Mouse (Mus musculus) stomach, embryonic 14.5 days (tissue): ENCODE results near the gene Mef2d. TPM values are rescaled to one million over a fixed set of nuclear protein-coding genes. Genes with fewer than 3 reads are reported as not detected.

ENCODE experiments used
- ATAC-seq: fragments of 200-750 bp; cut with Nextera tagmentation; 2 replicates; pipeline ENCODE4 v1.8.0; 2017; ENCODE audit warnings: low read depth, moderate TSS enrichment; ENCODE audit not compliant: insufficient number of reproducible peaks, insufficient read depth, low FRiP score
- H3K27ac ChIP-seq: fragments of 300-500 bp; sonication (generic); 2 replicates; pipeline ENCODE4 v1.5.1; 2014; ENCODE audit warnings: mild to moderate bottlenecking, low read length, moderate library complexity, mixed read lengths
- H3K27me3 ChIP-seq: fragments of 300-500 bp; sonication (generic); 2 replicates; pipeline ENCODE4 v1.6.1; 2014; ENCODE audit warnings: low read length, control low read depth, mixed read lengths; ENCODE audit not compliant: control insufficient read depth, insufficient read depth
- H3K36me3 ChIP-seq: fragments of 300-500 bp; sonication (generic); 2 replicates; pipeline ENCODE4 v1.6.1; 2014; ENCODE audit warnings: mild to moderate bottlenecking, control low read depth, low read length, moderate library complexity, mixed read lengths; ENCODE audit not compliant: control insufficient read depth, insufficient read depth
- H3K4me1 ChIP-seq: fragments of 300-500 bp; sonication (generic); 2 replicates; pipeline ENCODE4 v1.6.1; 2014; ENCODE audit warnings: low read length, control low read depth, mixed read lengths; ENCODE audit not compliant: control insufficient read depth, insufficient read depth
- H3K4me2 ChIP-seq: fragments of 300-500 bp; sonication (generic); replicated peaks from 2 replicates; pipeline ENCODE4 v1.6.1; 2014; ENCODE audit warnings: low read depth, low read length, control low read depth
- H3K4me3 ChIP-seq: fragments of 300-500 bp; sonication (generic); 2 replicates; pipeline ENCODE4 v1.5.1; 2014; ENCODE audit warnings: low read depth, low read length, control low read depth
- H3K9ac ChIP-seq: fragments of 300-500 bp; sonication (generic); replicated peaks from 2 replicates; pipeline ENCODE4 v1.6.1; 2014; ENCODE audit warnings: low read depth, mild to moderate bottlenecking, control low read depth, low read length, moderate library complexity, mixed read lengths
- H3K9me3 ChIP-seq: fragments of 300-500 bp; sonication (generic); 2 replicates; pipeline ENCODE4 v1.6.1; 2016; ENCODE audit warnings: low read depth, low read length, control low read depth; ENCODE audit not compliant: control insufficient read depth
- WGBS: fragments of 180-500 bp; shearing (Covaris S2); extraction: QIAGEN DNeasy Blood & Tissue Kit; methylation state at CpG from one replicate; pipeline ENCODE4 v1.1.7; 2014; 5-methylcytosine and 5-hydroxymethylcytosine counted together
- polyA plus RNA-seq: library from polyadenylated mRNA; unstranded; fragments of >200 nt; fragmentation: Nextera tagmentation; extraction: Ambion mirVana; gene quantifications from 2 replicates; pipeline ENCODE4 v1.2.1, GENCODE M21; 2014

Mef2d gene
- polyA plus RNA-seq, 1 experiment from 2014 or later, result 19.5 TPM

- ATAC-seq, result no peak
- Histone ChIP-seq H3K9ac (no peak overlapping the region), H3K27me3 (0 out of 2 replicates have a peak, but pooled peaks cover 8% of the 10 kb centered on the region), H3K27ac (no peak overlapping the region), H3K9me3 (0 out of 2 replicates have a peak, but pooled peaks cover 4% of the 10 kb centered on the region), H3K4me3 (no peak overlapping the region), H3K4me1 (no peaks in the 10 kb centered on the region), H3K4me2 (no peak overlapping the region), H3K36me3 (no peaks in the 10 kb centered on the region)
- 26% methylated on average over 3 of the region's 3 CpGs for WGBS
Observed at GRCm38 (mm10) chr3:88191146-88191545, 49.0 kb downstream of the Mef2d start.

GRCm38 (mm10) chr3:88191820-88192616, 49.8 kb downstream of the Mef2d start:
- Histone ChIP-seq H3K4me1 (no peaks in the 10 kb centered on the region), H3K27me3 (0 out of 2 replicates have a peak, but pooled peaks cover 11% of the 10 kb centered on the region), H3K36me3 (no peaks in the 10 kb centered on the region), H3K9me3 (0 out of 2 replicates have a peak, but pooled peaks cover 4% of the 10 kb centered on the region), H3K4me3 (no peak overlapping the region), H3K9ac (no peak overlapping the region), H3K4me2 (no peak overlapping the region), H3K27ac (no peak overlapping the region)
- 29% methylated on average over 9 of the region's 9 CpGs for WGBS
- ATAC-seq, result no peak

- Histone ChIP-seq H3K9me3 (0 out of 2 replicates have a peak, but pooled peaks cover 4% of the 10 kb centered on the region), H3K9ac (no peak overlapping the region), H3K4me1 (peaks cover 4% of the 10 kb centered on the region; the same call in 1 of the 2 replicates), H3K27ac (no peak overlapping the region), H3K27me3 (peaks cover 52% of the 10 kb centered on the region), H3K4me3 (no peak overlapping the region), H3K36me3 (no peaks in the 10 kb centered on the region), H3K4me2 (no peak overlapping the region)
- no peak for ATAC-seq
- 11% methylated on average over 10 of the region's 10 CpGs for WGBS
Observed at GRCm38 (mm10) chr3:88197741-88198504, 55.8 kb downstream of the Mef2d start.

- 10% methylated on average over 9 of the region's 9 CpGs for WGBS
- no peak for ATAC-seq
- Histone ChIP-seq H3K4me3 (no peak overlapping the region), H3K4me1 (peaks cover 4% of the 10 kb centered on the region; the same call in 1 of the 2 replicates), H3K27me3 (peaks cover 57% of the 10 kb centered on the region), H3K4me2 (no peak overlapping the region), H3K36me3 (no peaks in the 10 kb centered on the region), H3K27ac (no peak overlapping the region), H3K9me3 (0 out of 2 replicates have a peak, but pooled peaks cover 4% of the 10 kb centered on the region), H3K9ac (no peak overlapping the region)
Observed at GRCm38 (mm10) chr3:88198505-88199020, 56.4 kb downstream of the Mef2d start.

GRCm38 (mm10) chr3:88199541-88200110, 57.5 kb downstream of the Mef2d start:
- H3K27me3 ChIP-seq, result peaks cover 63% of the 10 kb centered on the region
- 61% methylated on average over 2 of the region's 2 CpGs for WGBS
- H3K4me1 ChIP-seq, result peaks cover 4% of the 10 kb centered on the region; the same call in 1 of the 2 replicates
- no peak for ATAC-seq
- no peaks in the 10 kb centered on the region for H3K9me3 ChIP-seq
- H3K4me3 ChIP-seq, result no peak overlapping the region
- H3K27ac ChIP-seq, result no peak overlapping the region
- no peak overlapping the region for H3K9ac ChIP-seq
- no peak overlapping the region for H3K4me2 ChIP-seq
- no peaks in the 10 kb centered on the region for H3K36me3 ChIP-seq

- WGBS, result under 1% methylated on average over 61 of the region's 61 CpGs
- peaks cover 69% of the 10 kb centered on the region for H3K27me3 ChIP-seq
- no peaks in the 10 kb centered on the region for H3K9me3 ChIP-seq
- no peaks in the 10 kb centered on the region for H3K36me3 ChIP-seq
- H3K4me3 ChIP-seq, result peak overlapping the region; percentile 18
- H3K4me1 ChIP-seq, result peaks cover 4% of the 10 kb centered on the region; the same call in 1 of the 2 replicates
- 0 out of 2 replicates have a peak overlapping the region, but pooled peaks have one; percentile 7 for H3K9ac ChIP-seq
- no peak overlapping the region for H3K27ac ChIP-seq
- no peak for ATAC-seq
- peak overlapping the region; percentile 38 for H3K4me2 ChIP-seq
Observed at GRCm38 (mm10) chr3:88200161-88200971, 58.2 kb downstream of the Mef2d start.

- Histone ChIP-seq H3K4me3 (peak overlapping the region; percentile 18), H3K4me1 (peaks cover 4% of the 10 kb centered on the region; the same call in 1 of the 2 replicates), H3K27ac (no peak overlapping the region), H3K27me3 (peaks cover 70% of the 10 kb centered on the region), H3K4me2 (peak overlapping the region; percentile 38), H3K36me3 (no peaks in the 10 kb centered on the region), H3K9ac (0 out of 2 replicates have a peak overlapping the region, but pooled peaks have one; percentile 7), H3K9me3 (no peaks in the 10 kb centered on the region)
- WGBS, result 2% methylated on average over 36 of the region's 37 CpGs
- no peak for ATAC-seq
Observed at GRCm38 (mm10) chr3:88200972-88201330, 58.8 kb downstream of the Mef2d start.
